In genomic region chr6:140852420-140852819, GRCm38 (mm10) we compare ENCODE assay signal across 25 mouse cellular contexts.
DNase-seq lines count a peak whose midpoint lies in the region; ATAC-seq and TF ChIP-seq lines count a peak whose summit lies in the region.
"Had no signal": no experiment of that assay in that cellular context is flagged by ENCODE, and none has a peak within 500 bp of the region (broad histone marks: within the 10 kb centered on the region; RNA-seq: fewer than 3 reads in every experiment).

No protein-coding gene starts in this region.

- WGBS in hindbrain, embryonic 10.5 days, result 49% methylated on average over 5 of the region's 5 CpGs
- 42% methylated on average over 5 of the region's 5 CpGs for WGBS in hindbrain, embryonic 16.5 days
- whole genome bisulfite sequencing in hindbrain, embryonic 13.5 days, result 54% methylated on average over 5 of the region's 5 CpGs
- 44% methylated on average over 5 of the region's 5 CpGs for WGBS in olfactory bulb, adult 2 months
- 78% methylated on average over 5 of the region's 5 CpGs for WGBS in liver, postnatal 0 days (ENCODE audit: insufficient replicate concordance)

- no peak overlapping the region for H3K4me3 ChIP-seq in hindbrain, embryonic 10.5 days
- no peak overlapping the region for H3K4me3 ChIP-seq in hindbrain, embryonic 16.5 days (ENCODE audit: low read length)
- no peak overlapping the region for H3K4me3 ChIP-seq in hindbrain, embryonic 13.5 days
- H3K4me3 ChIP-seq in olfactory bulb, adult 2 months (ENCODE audit: insufficient read depth, low read depth, low read length), result no peak overlapping the region
- H3K4me3 ChIP-seq in liver, postnatal 0 days (ENCODE audit: low read depth, low read length), result no peak overlapping the region
- H3K4me3 ChIP-seq: embryonic facial prominence, embryonic 13.5 days; heart, adult 2 months; heart, embryonic 15.5 days; kidney, embryonic 15.5 days; limb, embryonic 13.5 days; liver, embryonic 13.5 days; lung, embryonic 15.5 days; midbrain, embryonic 12.5 days had no signal

- no peak overlapping the region for H3K9ac ChIP-seq in hindbrain, embryonic 16.5 days (ENCODE audit: low read depth, low read length)
- H3K9ac ChIP-seq in hindbrain, embryonic 13.5 days, result no peak overlapping the region
- no peak overlapping the region for H3K9ac ChIP-seq in liver, postnatal 0 days (replicated peaks)
- H3K9ac ChIP-seq: embryonic facial prominence, embryonic 13.5 days; heart, embryonic 15.5 days; kidney, embryonic 15.5 days; limb, embryonic 13.5 days; liver, embryonic 13.5 days; lung, embryonic 15.5 days; midbrain, embryonic 12.5 days had no signal

- no peak for TF ChIP-seq CTCF in olfactory bulb, adult 2 months (IDR thresholded peaks at IDR 0.05; ENCODE audit: insufficient read depth, low read depth, low read length)
- TF ChIP-seq CTCF in liver, postnatal 0 days (IDR thresholded peaks at IDR 0.05; ENCODE audit: low read depth), result no peak

- no peak overlapping the region for H3K4me2 ChIP-seq in hindbrain, embryonic 16.5 days (ENCODE audit: low read length)
- no peak overlapping the region for H3K4me2 ChIP-seq in hindbrain, embryonic 13.5 days
- no peak overlapping the region for H3K4me2 ChIP-seq in liver, postnatal 0 days (ENCODE audit: low read depth, low read length)
- H3K4me2 ChIP-seq: embryonic facial prominence, embryonic 13.5 days; heart, embryonic 15.5 days; kidney, embryonic 15.5 days; limb, embryonic 13.5 days; liver, embryonic 13.5 days; lung, embryonic 15.5 days; midbrain, embryonic 12.5 days had no signal

- no peak for ATAC-seq in hindbrain, embryonic 16.5 days
- 0 out of 2 replicates have a peak, but pooled peaks have one; percentile 31 for ATAC-seq in hindbrain, embryonic 13.5 days (ENCODE audit: low FRiP score)
- ATAC-seq in liver, postnatal 0 days, result no peak
- ATAC-seq: intestine, postnatal 0 days had no signal

- no peak for TF ChIP-seq POLR2A in olfactory bulb, adult 2 months (IDR thresholded peaks at IDR 0.05; ENCODE audit: insufficient read depth, low read depth, low read length)

- H3K27ac ChIP-seq in hindbrain, embryonic 10.5 days, result 0 out of 2 replicates have a peak overlapping the region, but pooled peaks have one; percentile 6
- no peak overlapping the region for H3K27ac ChIP-seq in hindbrain, embryonic 16.5 days (ENCODE audit: low read depth, low read length)
- H3K27ac ChIP-seq in hindbrain, embryonic 13.5 days, result no peak overlapping the region
- peak overlapping the region; percentile 51; the same call in 1 of the 2 replicates for H3K27ac ChIP-seq in olfactory bulb, adult 2 months (ENCODE audit: insufficient read depth, low read depth, low read length)
- no peak overlapping the region for H3K27ac ChIP-seq in liver, postnatal 0 days (ENCODE audit: low read depth)
- H3K27ac ChIP-seq: embryonic facial prominence, embryonic 13.5 days; heart, adult 2 months; heart, embryonic 15.5 days; kidney, embryonic 15.5 days; limb, embryonic 13.5 days; liver, embryonic 13.5 days; lung, embryonic 15.5 days; macrophage; midbrain, embryonic 12.5 days had no signal

- H3K36me3 ChIP-seq in hindbrain, embryonic 10.5 days, result no peaks in the 10 kb centered on the region
- no peaks in the 10 kb centered on the region for H3K36me3 ChIP-seq in hindbrain, embryonic 16.5 days (ENCODE audit: control insufficient read depth, insufficient read depth, low read length)
- no peaks in the 10 kb centered on the region for H3K36me3 ChIP-seq in hindbrain, embryonic 13.5 days
- no peaks in the 10 kb centered on the region for H3K36me3 ChIP-seq in liver, postnatal 0 days (replicated peaks; ENCODE audit: insufficient read depth, low read length)
- H3K36me3 ChIP-seq: embryonic facial prominence, embryonic 13.5 days; heart, embryonic 15.5 days; kidney, embryonic 15.5 days; limb, embryonic 13.5 days; liver, embryonic 13.5 days; lung, embryonic 15.5 days; midbrain, embryonic 12.5 days had no signal

- no peak for TF ChIP-seq EP300 in liver, postnatal 0 days (IDR thresholded peaks at IDR 0.05; ENCODE audit: low read depth)

- H3K9me3 ChIP-seq in hindbrain, embryonic 10.5 days, result no peaks in the 10 kb centered on the region
- no peaks in the 10 kb centered on the region for H3K9me3 ChIP-seq in hindbrain, embryonic 16.5 days (ENCODE audit: control insufficient read depth, low read length)
- no peaks in the 10 kb centered on the region for H3K9me3 ChIP-seq in hindbrain, embryonic 13.5 days
- no peaks in the 10 kb centered on the region for H3K9me3 ChIP-seq in liver, postnatal 0 days (ENCODE audit: low read length)
- H3K9me3 ChIP-seq: embryonic facial prominence, embryonic 13.5 days; heart, embryonic 15.5 days; kidney, embryonic 15.5 days; liver, embryonic 13.5 days; lung, embryonic 15.5 days; midbrain, embryonic 12.5 days had no signal

- no peaks in the 10 kb centered on the region for H3K27me3 ChIP-seq in hindbrain, embryonic 10.5 days (ENCODE audit: insufficient read depth, poor library complexity, severe bottlenecking)
- H3K27me3 ChIP-seq in hindbrain, embryonic 16.5 days (replicated peaks; ENCODE audit: control insufficient read depth, insufficient read depth, low read length), result no peaks in the 10 kb centered on the region
- no peaks in the 10 kb centered on the region for H3K27me3 ChIP-seq in hindbrain, embryonic 13.5 days
- H3K27me3 ChIP-seq in liver, postnatal 0 days (ENCODE audit: insufficient read depth, low read length), result no peaks in the 10 kb centered on the region; the same call in 1 of the 2 replicates
- H3K27me3 ChIP-seq: embryonic facial prominence, embryonic 13.5 days; heart, embryonic 15.5 days; kidney, embryonic 15.5 days; lung, embryonic 15.5 days; midbrain, embryonic 12.5 days had no signal

- H3K4me1 ChIP-seq in hindbrain, embryonic 10.5 days (replicated peaks), result peaks cover 33% of the 10 kb centered on the region
- H3K4me1 ChIP-seq in hindbrain, embryonic 16.5 days (ENCODE audit: control insufficient read depth, insufficient read depth, low read depth, low read length), result peaks cover 7% of the 10 kb centered on the region
- peaks cover 17% of the 10 kb centered on the region for H3K4me1 ChIP-seq in hindbrain, embryonic 13.5 days (replicated peaks)
- peaks cover 16% of the 10 kb centered on the region for H3K4me1 ChIP-seq in olfactory bulb, adult 2 months (ENCODE audit: control insufficient read depth, insufficient read depth, low read length)
- H3K4me1 ChIP-seq in liver, postnatal 0 days (ENCODE audit: insufficient read depth), result no peaks in the 10 kb centered on the region
- H3K4me1 ChIP-seq: liver, embryonic 13.5 days had no signal

- no peak for DNase-seq in hindbrain, embryonic 10.5 days (ENCODE audit: low spot score)
- DNase-seq in right cerebral cortex, adult 18-20 months, result peak; percentile 26
- no peak for DNase-seq in right cerebral cortex, postnatal 14 days
- no peak for DNase-seq in T-cell, adult 2 months (ENCODE audit: low spot score)
- no peak for DNase-seq in liver, postnatal 0 days
- DNase-seq: adrenal gland, postnatal 10 days; cerebellum, adult 11 months; cerebellum, postnatal 10 days; gastrocnemius, postnatal 14 days; heart, adult 2 months; heart, postnatal 4 days; liver, embryonic 13.5 days; spleen, adult 18-20 months; thymus, adult 18-20 months had no signal

Comparison
In these comparisons a context has a peak if more than half of its experiments do, and no peak if none do; other contexts are left out.
1. H3K27ac ChIP-seq: peak in hindbrain, embryonic 10.5 days (single experiment) and olfactory bulb, adult 2 months (single experiment); none in hindbrain, embryonic 16.5 days (single experiment), hindbrain, embryonic 13.5 days (single experiment) and liver, postnatal 0 days (single experiment).